Mouse (Mus musculus): ENCODE measurements at regions not wholly inside any gene's neighbourhood (a gene's known extent, or its start where the extent isn't known, plus 50 kb on each side); places are given as distances from the start of the nearest gene placed in this dataset.

- no peak for ATAC-seq (ENCODE audit: insufficient number of reproducible peaks, low FRiP score, low TSS enrichment)
Observed at GRCm38 (mm10) chr1:41055761-41056160, 250.4 kb downstream of the Tmem182 start.

DNA sequence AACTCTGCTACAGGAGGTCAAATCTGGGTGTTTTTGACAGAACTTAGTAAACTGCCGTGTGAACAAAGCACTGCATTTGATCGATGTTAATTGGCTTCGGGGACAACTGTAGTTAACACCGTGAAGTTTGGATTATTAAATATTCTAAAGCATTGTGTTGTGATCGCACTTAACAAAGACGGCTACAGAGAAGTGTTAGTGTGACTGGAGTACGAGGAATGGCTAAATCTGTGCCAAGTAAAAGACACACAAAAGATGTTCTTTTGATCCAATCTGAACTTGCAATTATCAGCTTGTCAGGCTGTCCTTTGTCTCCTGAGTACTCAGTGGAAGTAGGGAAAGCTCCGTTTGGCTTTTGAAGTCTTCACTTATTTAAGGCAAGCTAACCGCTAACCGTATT, 259.7 kb downstream of the Tmem182 start:
- no peak for ATAC-seq (ENCODE audit: insufficient number of reproducible peaks, low FRiP score, low TSS enrichment)

DNA sequence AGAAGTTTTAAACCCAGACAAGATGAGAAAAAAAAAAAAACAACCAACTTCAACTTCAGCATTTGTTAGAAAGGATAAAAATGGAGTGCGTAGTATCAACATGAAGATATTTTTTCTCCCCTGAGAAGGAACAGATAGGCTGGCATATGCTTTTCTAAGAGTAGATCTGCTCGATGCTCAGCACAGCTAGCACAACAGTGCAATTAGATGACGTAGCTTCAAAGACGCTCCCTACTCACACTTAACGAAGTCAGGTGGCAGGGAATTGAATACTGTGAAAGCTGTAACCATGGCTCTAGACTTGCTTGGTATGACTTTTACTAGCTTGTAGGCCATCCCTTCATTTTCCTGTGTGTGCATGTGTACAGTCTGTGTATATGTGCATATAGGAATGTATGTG, 299.5 kb downstream of the Tmem182 start:
- no peak for ATAC-seq (ENCODE audit: insufficient number of reproducible peaks, low FRiP score, low TSS enrichment)

- ATAC-seq (ENCODE audit: insufficient number of reproducible peaks, low FRiP score, low TSS enrichment), result no peak
Observed at GRCm38 (mm10) chr1:41121636-41122175, 316.3 kb downstream of the Tmem182 start.

GRCm38 (mm10) chr1:41131410-41131809, 326.0 kb downstream of the Tmem182 start:
- no peak for ATAC-seq (ENCODE audit: insufficient number of reproducible peaks, low FRiP score, low TSS enrichment)

DNA sequence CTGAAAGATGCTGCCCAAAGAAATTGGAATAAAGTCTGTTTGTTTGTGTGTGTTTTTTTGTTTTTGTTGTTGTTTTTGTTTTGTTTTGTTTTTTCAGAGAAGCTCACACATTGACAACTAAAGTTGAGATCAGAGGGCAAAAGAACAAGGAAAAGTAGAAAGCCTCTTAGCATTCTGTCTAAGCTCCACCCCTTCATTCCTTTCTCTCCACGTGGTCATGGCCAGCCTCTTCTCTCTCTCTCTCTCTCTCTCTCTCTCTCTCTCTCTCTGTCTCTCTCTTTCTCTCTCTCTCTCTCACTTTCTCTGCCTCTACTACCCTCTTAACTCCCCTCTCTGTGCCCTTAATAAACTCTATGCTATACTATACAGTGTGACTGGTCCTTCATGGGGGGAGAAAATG, 327.7 kb downstream of the Tmem182 start:
- no peak for ATAC-seq (ENCODE audit: insufficient number of reproducible peaks, low FRiP score, low TSS enrichment)

DNA sequence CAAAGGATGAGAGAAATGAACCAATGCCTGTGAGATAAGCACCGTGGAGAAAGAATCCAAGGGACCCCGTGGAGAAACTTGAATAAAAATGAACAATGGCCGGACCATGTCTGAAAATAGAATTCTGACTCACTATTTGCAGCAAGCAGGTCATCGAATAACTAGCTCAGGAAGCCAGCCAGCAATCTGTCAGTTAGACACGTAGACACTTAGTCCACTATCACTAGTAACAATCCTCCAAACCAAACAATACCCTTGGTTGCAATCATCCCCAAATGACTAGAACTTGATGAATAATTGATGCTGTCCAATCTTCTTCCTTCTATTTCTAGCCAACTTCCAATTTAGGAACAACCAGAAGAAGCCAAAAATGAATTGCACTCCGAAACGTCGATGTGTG, 328.5 kb downstream of the Tmem182 start:
- ATAC-seq (ENCODE audit: insufficient number of reproducible peaks, low FRiP score, low TSS enrichment), result no peak

DNA sequence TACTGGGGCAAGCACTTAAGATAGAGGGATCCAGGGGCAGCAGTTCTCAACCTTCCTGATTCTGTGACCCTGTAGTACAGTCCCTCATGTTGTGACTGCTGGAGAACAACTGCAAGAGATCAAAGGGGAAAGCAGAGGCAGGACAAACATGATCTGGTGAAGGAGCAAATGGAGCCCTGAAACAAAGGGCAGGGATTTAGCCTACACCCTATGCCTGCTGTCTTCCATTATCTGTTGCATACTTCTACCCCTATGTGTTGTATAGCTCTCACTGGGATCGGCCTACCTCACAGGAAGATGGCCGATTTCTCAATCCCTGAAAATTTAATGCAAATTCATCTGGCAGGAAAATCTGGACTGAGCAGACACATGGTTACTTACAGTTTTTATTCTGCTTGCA, 334.3 kb downstream of the Tmem182 start:
- ATAC-seq (ENCODE audit: insufficient number of reproducible peaks, low FRiP score, low TSS enrichment), result no peak

DNA sequence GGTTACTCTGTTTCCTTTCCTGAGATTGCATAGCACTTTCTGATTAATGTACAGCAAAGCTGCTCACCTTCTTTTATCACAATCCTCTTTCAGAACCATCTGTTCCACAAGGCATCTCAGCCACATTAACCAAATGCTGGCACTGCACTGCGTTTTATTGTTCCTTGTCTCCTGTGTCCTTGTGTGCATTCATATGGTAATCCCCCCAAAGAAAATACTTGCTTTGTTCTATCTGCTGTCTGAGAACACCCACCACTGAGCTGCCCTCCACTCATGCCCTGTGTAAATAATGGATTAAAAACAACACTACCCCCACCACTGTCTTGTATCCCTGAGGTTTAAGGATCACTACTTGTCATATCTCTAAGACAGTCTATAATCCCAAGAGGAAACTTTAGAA, 335.1 kb downstream of the Tmem182 start:
- ATAC-seq (ENCODE audit: insufficient number of reproducible peaks, low FRiP score, low TSS enrichment), result no peak

- no peak for ATAC-seq (ENCODE audit: insufficient number of reproducible peaks, low FRiP score, low TSS enrichment)
Observed at GRCm38 (mm10) chr1:41141992-41142391, 336.6 kb downstream of the Tmem182 start.

DNA sequence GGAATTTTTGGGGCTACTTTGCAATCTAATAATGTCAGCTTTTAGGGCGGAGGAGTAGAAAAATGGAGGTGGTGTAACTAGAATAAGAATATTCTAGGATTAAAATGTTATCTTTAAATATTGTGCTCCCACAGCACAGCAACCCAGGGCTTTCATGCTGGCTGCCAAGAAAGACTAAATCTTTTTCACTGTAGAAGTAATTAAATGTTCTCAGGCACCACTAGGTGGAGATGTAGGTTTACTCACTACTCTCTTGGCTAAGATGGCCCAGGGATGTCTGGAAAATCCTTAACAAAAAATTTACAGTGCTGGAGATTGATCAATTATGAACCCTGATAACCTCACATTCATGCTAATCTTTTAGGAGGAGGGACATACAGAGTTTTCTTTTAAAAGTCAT, 347.1 kb downstream of the Tmem182 start:
- ATAC-seq (ENCODE audit: insufficient number of reproducible peaks, low FRiP score, low TSS enrichment), result no peak

GRCm38 (mm10) chr1:41153174-41153999, 348.0 kb downstream of the Tmem182 start:
- no peak for ATAC-seq (ENCODE audit: insufficient number of reproducible peaks, low FRiP score, low TSS enrichment)

DNA sequence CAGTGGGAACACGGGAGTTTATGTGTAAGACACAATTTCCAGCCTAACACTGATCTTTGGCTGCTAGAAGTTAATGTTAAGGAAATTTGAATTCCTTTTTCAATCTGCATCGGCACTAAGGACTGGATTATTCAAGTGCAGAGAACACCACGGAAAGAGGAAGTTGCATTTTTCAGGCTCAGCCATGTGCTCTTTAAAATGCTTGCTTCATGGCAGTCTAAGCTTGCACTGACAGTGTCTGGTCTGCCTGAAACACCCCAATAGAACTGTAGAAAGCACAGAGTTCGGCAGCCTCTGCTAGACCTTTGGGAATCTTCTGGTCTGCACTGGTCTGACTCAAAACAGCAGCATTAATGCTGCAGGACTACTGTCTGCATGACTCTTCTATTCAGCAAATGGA, 348.8 kb downstream of the Tmem182 start:
- ATAC-seq (ENCODE audit: insufficient number of reproducible peaks, low FRiP score, low TSS enrichment), result no peak

GRCm38 (mm10) chr1:41156946-41157345, 351.5 kb downstream of the Tmem182 start:
- no peak for ATAC-seq (ENCODE audit: insufficient number of reproducible peaks, low FRiP score, low TSS enrichment)

DNA sequence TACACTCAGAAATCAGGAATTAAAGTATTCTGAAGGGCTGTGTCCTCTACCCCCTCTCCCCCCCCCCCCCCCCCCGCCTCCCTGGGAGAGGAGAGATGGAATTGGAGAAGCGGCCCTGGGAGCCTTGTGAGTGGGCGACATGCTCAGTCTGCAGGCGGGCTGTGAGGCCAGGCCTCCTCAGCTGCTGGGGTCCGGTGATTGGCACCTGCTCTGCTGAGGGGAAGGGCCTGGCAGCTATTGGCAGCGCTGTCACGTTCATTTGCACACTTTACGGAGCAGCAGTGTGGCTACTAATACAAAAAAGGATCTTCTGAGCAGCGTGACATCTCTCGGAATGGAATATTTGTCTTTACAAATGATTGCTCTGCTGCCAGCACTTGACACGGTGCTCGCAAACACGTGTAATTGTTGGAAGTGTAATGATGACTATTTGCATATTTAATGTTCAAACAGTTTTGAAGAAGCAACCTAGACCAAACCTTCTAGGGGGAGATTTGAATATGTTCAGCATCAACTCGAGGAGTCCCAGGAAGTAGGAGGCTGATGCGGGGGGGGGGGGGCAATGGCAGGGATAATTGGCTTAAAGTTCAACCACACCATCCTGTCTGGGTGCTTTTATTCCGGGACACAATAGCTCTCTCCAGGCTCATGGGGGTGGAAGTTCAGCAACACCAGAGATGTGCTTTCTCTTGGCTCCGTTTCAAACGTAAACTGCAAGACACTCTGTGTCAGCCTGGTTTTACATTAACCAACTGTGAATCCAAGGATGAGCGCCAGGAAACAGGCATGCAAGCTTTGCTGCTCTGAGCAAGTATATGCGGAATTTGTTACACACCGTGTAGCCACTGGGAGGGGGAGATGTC, 352.5 kb downstream of the Tmem182 start:
- ATAC-seq (ENCODE audit: insufficient number of reproducible peaks, low FRiP score, low TSS enrichment), result 0 out of 2 replicates have a peak, but pooled peaks have one; percentile 34

- ATAC-seq (ENCODE audit: insufficient number of reproducible peaks, low FRiP score, low TSS enrichment), result no peak
Observed at GRCm38 (mm10) chr1:41165878-41166786, 360.7 kb downstream of the Tmem182 start.

GRCm38 (mm10) chr1:41166787-41167420, 361.5 kb downstream of the Tmem182 start:
- no peak for ATAC-seq (ENCODE audit: insufficient number of reproducible peaks, low FRiP score, low TSS enrichment)

- no peak for ATAC-seq (ENCODE audit: insufficient number of reproducible peaks, low FRiP score, low TSS enrichment)
Observed at GRCm38 (mm10) chr1:41186991-41187390, 381.6 kb downstream of the Tmem182 start.

GRCm38 (mm10) chr1:41212876-41213275, 407.5 kb downstream of the Tmem182 start:
- ATAC-seq (ENCODE audit: insufficient number of reproducible peaks, low FRiP score, low TSS enrichment), result no peak

DNA sequence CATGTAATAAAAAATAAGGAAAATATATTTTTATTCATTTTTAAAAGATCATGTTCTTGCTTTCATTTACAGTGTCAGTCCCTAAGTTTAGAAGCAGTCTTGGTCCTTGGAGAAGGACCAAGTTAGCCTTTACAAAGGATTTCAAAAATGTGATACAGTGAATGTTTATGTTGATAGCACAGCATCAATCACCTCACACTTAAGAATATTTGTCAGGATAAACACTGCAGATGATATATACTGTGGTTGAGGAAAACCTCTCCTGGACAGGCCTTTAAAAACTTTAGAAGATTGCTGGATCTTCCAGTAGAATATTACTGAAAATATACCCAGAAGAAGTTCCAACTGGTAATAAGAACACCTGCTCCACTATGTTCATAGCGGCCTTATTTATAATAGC, 420.4 kb downstream of the Tmem182 start:
- no peak for ATAC-seq (ENCODE audit: insufficient number of reproducible peaks, low FRiP score, low TSS enrichment)
